Mouse (Mus musculus): ENCODE measurements at regions not wholly inside any gene's neighbourhood (a gene's known extent, or its start where the extent isn't known, plus 50 kb on each side); places are given as distances from the start of the nearest gene placed in this dataset.

DNA sequence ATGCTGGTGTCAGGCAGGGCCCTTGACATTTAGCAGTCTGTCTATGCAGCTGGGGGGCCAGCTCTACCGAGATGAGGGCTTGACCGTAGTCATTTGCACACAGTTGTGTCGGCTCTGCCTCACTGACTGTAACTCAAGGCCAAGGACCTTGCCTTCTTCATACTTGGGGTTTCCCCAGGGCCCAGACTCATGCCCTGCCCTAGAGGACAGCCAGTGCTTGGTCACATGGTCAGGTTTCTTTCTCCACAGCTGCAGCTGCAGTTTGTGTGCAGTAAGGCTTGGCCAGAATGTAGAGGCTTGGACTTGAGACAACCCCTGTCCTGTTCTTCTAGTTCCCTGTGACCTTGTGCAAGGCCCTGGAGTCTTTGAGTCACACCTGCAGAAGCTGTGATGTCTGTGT is 68.7 kb upstream of the Id2 start:
- Histone ChIP-seq H3K4me3 (ENCODE audit: low read depth, low read length) (no peak overlapping the region), H3K9me3 (ENCODE audit: low read length) (no peaks in the 10 kb centered on the region), H3K27me3 (replicated peaks; ENCODE audit: insufficient read depth, low read length) (no peaks in the 10 kb centered on the region), H3K4me2 (replicated peaks; ENCODE audit: low read depth, low read length) (no peak overlapping the region), H3K4me1 (ENCODE audit: insufficient read depth, low read depth, low read length) (peaks cover 24% of the 10 kb centered on the region), H3K36me3 (ENCODE audit: insufficient read depth, low read length) (no peaks in the 10 kb centered on the region), H3K27ac (ENCODE audit: low read length) (no peak overlapping the region), H3K9ac (replicated peaks; ENCODE audit: low read depth) (no peak overlapping the region)
- WGBS, result 70% methylated on average over 3 of the region's 3 CpGs
- no peak for DNase-seq (ENCODE audit: low spot score)
- TF ChIP-seq EP300 (IDR thresholded peaks at IDR 0.05) (no peak), CTCF (IDR thresholded peaks at IDR 0.05) (no peak)
- peak; percentile 7; the same call in 1 of the 2 replicates for ATAC-seq

DNA sequence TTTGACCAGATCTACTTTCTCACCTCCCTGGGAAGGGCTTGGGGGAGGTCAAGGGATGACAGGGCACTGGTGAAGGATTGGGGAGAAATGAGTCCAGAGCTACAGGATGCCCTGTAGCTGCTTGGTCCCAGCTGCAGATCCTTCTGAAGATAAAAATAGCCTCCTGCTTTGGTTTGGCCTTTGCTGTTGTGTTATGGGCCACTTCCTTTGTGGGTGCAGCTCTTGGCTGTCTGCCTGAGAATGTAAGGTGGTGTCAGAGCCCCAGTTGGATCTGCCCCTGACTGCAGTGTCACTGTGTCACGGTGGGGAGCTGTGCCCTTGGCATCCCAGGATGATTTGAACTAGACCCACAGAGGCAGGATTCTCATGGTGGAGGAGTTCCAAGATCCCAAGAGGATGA is 67.8 kb upstream of the Id2 start:
- Histone ChIP-seq H3K27me3 (replicated peaks; ENCODE audit: insufficient read depth, low read length) (no peaks in the 10 kb centered on the region), H3K4me2 (replicated peaks; ENCODE audit: low read depth, low read length) (no peak overlapping the region), H3K9me3 (ENCODE audit: low read length) (no peaks in the 10 kb centered on the region), H3K9ac (replicated peaks; ENCODE audit: low read depth) (no peak overlapping the region), H3K36me3 (ENCODE audit: insufficient read depth, low read length) (no peaks in the 10 kb centered on the region), H3K27ac (ENCODE audit: low read length) (no peak overlapping the region), H3K4me3 (ENCODE audit: low read depth, low read length) (no peak overlapping the region), H3K4me1 (ENCODE audit: insufficient read depth, low read depth, low read length) (peaks cover 24% of the 10 kb centered on the region)
- TF ChIP-seq EP300 (IDR thresholded peaks at IDR 0.05) (no peak), CTCF (IDR thresholded peaks at IDR 0.05) (no peak)
- ATAC-seq (no peak), DNase-seq (ENCODE audit: low spot score) (peak; percentile 35)
- WGBS, result 30% methylated on average over 1 of the region's 1 CpGs

DNA sequence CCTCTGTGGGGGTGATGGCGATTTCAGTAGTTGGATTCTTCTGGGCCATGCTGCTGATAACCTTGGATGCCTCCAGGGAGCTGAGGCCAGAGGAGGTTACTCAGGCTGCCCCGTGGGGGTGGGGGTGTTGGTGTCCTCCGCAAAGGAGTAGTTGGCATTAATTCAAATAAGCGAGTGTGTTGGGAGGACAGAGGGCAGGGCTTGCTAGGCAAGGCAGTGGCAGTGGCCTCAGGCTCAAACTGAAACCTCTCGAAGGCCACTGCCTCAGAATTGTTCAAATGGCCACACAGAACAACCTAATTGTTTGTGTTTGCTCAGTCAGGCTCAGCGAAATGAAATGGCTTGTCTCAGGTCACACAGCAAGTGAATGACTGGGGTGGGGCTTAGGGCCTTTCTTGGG is 66.6 kb upstream of the Id2 start:
- TF ChIP-seq CTCF (IDR thresholded peaks at IDR 0.05), result no peak
- no peak for TF ChIP-seq EP300 (IDR thresholded peaks at IDR 0.05)
- H3K27me3 ChIP-seq (replicated peaks; ENCODE audit: insufficient read depth, low read length), result no peaks in the 10 kb centered on the region
- H3K4me1 ChIP-seq (ENCODE audit: insufficient read depth, low read depth, low read length), result peaks cover 24% of the 10 kb centered on the region
- no peaks in the 10 kb centered on the region for H3K9me3 ChIP-seq (ENCODE audit: low read length)
- H3K36me3 ChIP-seq (ENCODE audit: insufficient read depth, low read length), result no peaks in the 10 kb centered on the region
- H3K9ac ChIP-seq (replicated peaks; ENCODE audit: low read depth), result no peak overlapping the region
- WGBS, result 25% methylated on average over 6 of the region's 6 CpGs
- DNase-seq (ENCODE audit: low spot score), result no peak
- H3K27ac ChIP-seq (ENCODE audit: low read length), result no peak overlapping the region
- ATAC-seq, result peak; percentile 23; the same call in 1 of the 2 replicates
- H3K4me3 ChIP-seq (ENCODE audit: low read depth, low read length), result no peak overlapping the region
- no peak overlapping the region for H3K4me2 ChIP-seq (replicated peaks; ENCODE audit: low read depth, low read length)

DNA sequence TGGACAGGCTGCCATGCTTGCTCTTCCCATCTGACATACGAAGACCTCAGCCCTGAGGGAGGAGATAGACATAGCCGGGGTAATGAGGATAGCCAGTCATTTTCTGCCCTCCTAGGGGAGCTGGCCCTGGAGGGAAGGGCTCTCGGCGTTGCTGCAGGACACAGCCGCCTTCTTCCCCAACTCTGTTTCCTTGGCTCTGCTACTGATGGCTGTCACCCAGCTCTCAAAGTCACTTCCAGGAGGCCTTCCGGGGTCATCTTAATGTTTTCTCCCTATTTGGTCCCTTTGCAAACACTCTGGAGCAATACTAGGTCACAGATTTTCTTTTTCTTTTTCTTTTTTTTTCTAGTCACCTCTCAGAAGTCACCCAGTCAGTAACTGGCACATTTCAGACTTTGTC is 65.9 kb upstream of the Id2 start:
- WGBS, result 59% methylated on average over 6 of the region's 6 CpGs
- no peak for DNase-seq (ENCODE audit: low spot score)
- H3K9ac ChIP-seq (replicated peaks; ENCODE audit: low read depth), result no peak overlapping the region
- peaks cover 23% of the 10 kb centered on the region for H3K4me1 ChIP-seq (ENCODE audit: insufficient read depth, low read depth, low read length)
- H3K36me3 ChIP-seq (ENCODE audit: insufficient read depth, low read length), result no peaks in the 10 kb centered on the region
- ATAC-seq, result no peak
- H3K27me3 ChIP-seq (replicated peaks; ENCODE audit: insufficient read depth, low read length), result no peaks in the 10 kb centered on the region
- TF ChIP-seq EP300 (IDR thresholded peaks at IDR 0.05) (no peak), CTCF (IDR thresholded peaks at IDR 0.05) (no peak)
- H3K4me3 ChIP-seq (ENCODE audit: low read depth, low read length), result no peak overlapping the region
- no peak overlapping the region for H3K4me2 ChIP-seq (replicated peaks; ENCODE audit: low read depth, low read length)
- no peak overlapping the region for H3K27ac ChIP-seq (ENCODE audit: low read length)
- H3K9me3 ChIP-seq (ENCODE audit: low read length), result no peaks in the 10 kb centered on the region

DNA sequence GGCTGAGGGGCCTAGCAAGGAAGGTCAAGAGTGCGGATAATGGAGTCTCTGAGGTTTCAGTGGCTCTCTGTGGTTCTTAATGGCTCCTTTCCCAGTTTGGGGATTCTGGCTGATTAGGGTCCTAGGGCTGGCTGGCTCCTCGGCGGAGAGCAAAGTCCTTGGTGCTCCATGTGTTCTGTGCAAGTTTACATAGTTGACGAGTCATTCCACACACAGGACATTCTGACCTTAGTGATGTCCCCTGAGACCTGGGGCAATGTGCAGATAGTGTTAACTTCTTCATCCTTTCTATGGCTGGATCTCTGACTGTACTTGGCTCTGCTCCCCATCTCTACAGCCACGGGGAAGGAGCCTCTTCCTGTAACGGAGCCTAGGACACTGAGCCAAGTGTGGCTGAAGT is 65.0 kb upstream of the Id2 start:
- Histone ChIP-seq H3K4me2 (replicated peaks; ENCODE audit: low read depth, low read length) (no peak overlapping the region), H3K9ac (replicated peaks; ENCODE audit: low read depth) (no peak overlapping the region), H3K9me3 (ENCODE audit: low read length) (no peaks in the 10 kb centered on the region), H3K4me1 (ENCODE audit: insufficient read depth, low read depth, low read length) (peaks cover 20% of the 10 kb centered on the region), H3K27ac (ENCODE audit: low read length) (no peak overlapping the region), H3K36me3 (ENCODE audit: insufficient read depth, low read length) (no peaks in the 10 kb centered on the region), H3K4me3 (ENCODE audit: low read depth, low read length) (no peak overlapping the region), H3K27me3 (replicated peaks; ENCODE audit: insufficient read depth, low read length) (no peaks in the 10 kb centered on the region)
- 62% methylated on average over 6 of the region's 6 CpGs for WGBS
- TF ChIP-seq CTCF (IDR thresholded peaks at IDR 0.05), result no peak
- TF ChIP-seq EP300 (IDR thresholded peaks at IDR 0.05), result no peak
- no peak for ATAC-seq
- DNase-seq (ENCODE audit: low spot score), result no peak

DNA sequence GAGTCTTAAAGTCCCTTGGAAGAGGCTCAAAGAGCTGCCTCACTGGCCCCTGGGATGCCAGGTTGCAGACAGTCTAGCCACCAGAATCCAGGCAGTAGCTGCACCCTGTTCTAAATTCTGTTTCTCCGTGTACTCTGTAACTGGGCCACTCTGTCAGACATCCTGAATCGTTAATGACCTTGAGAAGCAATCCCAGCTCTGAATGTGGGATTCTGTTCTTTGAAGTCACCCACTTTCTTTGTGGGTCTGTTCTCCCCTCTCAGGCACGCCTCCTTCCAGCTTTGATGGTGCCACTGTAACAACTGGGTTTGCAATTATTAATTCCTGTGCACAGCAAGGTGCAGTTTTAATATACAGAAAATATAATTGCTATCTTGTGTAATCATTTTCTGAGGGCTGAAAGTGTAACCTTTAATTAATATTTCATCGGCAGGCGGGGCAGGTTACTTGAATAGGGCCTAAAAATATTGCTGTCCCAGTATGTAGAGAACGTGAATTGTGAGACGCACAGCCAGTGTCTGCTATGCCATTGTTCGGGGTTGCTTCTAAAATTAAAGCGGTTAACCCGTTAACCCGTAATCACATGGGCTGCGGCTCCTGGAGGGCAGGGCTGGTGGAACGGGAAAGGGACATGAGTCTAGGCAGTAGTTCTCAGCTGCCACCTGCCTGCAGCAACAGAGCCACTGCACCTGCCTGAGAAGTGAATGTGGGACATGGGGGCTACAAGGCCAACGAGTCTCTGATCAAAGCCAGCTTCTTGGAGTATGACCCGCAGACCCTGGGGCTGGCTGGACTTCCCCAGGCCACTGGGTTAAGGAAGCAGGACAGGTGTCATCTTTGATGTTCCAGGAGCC is 64.3 kb upstream of the Id2 start:
- ATAC-seq (no peak), DNase-seq (ENCODE audit: low spot score) (no peak)
- Histone ChIP-seq H3K4me1 (ENCODE audit: insufficient read depth, low read depth, low read length) (peaks cover 20% of the 10 kb centered on the region), H3K27ac (ENCODE audit: low read length) (no peak overlapping the region), H3K4me3 (ENCODE audit: low read depth, low read length) (no peak overlapping the region), H3K36me3 (ENCODE audit: insufficient read depth, low read length) (no peaks in the 10 kb centered on the region), H3K27me3 (replicated peaks; ENCODE audit: insufficient read depth, low read length) (no peaks in the 10 kb centered on the region), H3K4me2 (replicated peaks; ENCODE audit: low read depth, low read length) (no peak overlapping the region), H3K9ac (replicated peaks; ENCODE audit: low read depth) (no peak overlapping the region), H3K9me3 (ENCODE audit: low read length) (no peaks in the 10 kb centered on the region)
- WGBS, result 81% methylated on average over 15 of the region's 15 CpGs
- TF ChIP-seq EP300 (IDR thresholded peaks at IDR 0.05) (no peak), CTCF (IDR thresholded peaks at IDR 0.05) (peak; percentile 19; the same call in 1 of the 2 replicates)

Data from lung, postnatal 0 days (tissue).